Mouse (Mus musculus): Measurements from ENCODE around the gene Rpap2. TPM values are rescaled to one million over a fixed set of nuclear protein-coding genes. Genes with fewer than 3 reads are reported as not detected.

Rpap2 gene
- polyA plus RNA-seq, 1 experiment, result 3.8 TPM

DNA sequence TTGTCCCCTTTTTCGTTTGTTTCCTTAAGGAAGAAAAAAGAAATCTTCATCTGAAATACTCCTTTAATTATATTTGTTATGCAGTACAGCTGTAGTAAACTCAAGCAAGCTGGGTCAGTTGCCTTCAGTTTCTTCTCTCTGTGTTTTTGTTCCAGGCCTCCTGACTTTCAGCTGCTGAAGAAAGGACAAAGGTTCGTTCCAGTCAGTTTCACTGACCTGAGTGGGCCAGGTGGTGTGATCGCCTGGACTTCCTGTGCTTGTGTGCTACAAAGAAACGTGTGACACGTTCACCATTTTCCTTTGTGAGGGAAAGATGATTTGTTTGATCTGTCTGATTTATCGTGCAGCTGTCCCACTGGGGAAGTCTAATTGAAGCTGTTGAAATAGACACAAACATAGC, 20.8 kb downstream of the Rpap2 start:
- Histone ChIP-seq H3K4me1 (ENCODE audit: control insufficient read depth, insufficient read depth, low read length) (no peaks in the 10 kb centered on the region), H3K4me3 (replicated peaks; ENCODE audit: control insufficient read depth, low read depth, low read length) (no peak overlapping the region), H3K27ac (ENCODE audit: control insufficient read depth, insufficient read depth, low read depth, low read length, poor library complexity) (no peak overlapping the region)
- WGBS, result 78% methylated on average over 6 of the region's 6 CpGs
- TF ChIP-seq POLR2A (IDR thresholded peaks at IDR 0.05; ENCODE audit: borderline replicate concordance, control insufficient read depth, low read depth, low read length) (no peak), CTCF (IDR thresholded peaks at IDR 0.05; ENCODE audit: control insufficient read depth, insufficient read depth, low read length) (no peak)

DNA sequence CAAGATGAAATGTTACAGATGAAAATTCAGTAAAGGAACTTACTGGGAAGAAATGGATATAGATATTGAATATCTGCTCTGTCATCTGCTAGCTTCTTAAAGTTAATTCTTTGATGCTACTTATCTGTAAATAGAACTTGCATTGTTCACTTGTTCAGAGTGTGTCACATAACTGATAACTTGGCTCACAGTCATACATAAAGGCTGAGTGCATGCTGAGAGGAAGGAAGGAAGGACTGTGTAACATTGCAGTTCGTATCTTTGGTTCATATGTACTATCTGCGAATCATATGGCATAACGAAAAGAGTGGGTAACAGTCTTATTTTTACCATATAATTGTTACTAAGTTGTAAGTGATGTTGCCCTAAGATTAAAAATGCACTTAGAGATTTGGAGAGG, 24.2 kb downstream of the Rpap2 start:
- Histone ChIP-seq H3K27ac (ENCODE audit: control insufficient read depth, insufficient read depth, low read depth, low read length, poor library complexity) (no peak overlapping the region), H3K4me1 (ENCODE audit: control insufficient read depth, insufficient read depth, low read length) (no peaks in the 10 kb centered on the region), H3K4me3 (replicated peaks; ENCODE audit: control insufficient read depth, low read depth, low read length) (no peak overlapping the region)
- 38% methylated on average over 3 of the region's 3 CpGs for WGBS
- no peak for TF ChIP-seq CTCF (IDR thresholded peaks at IDR 0.05; ENCODE audit: control insufficient read depth, insufficient read depth, low read length)
- no peak for TF ChIP-seq POLR2A (IDR thresholded peaks at IDR 0.05; ENCODE audit: borderline replicate concordance, control insufficient read depth, low read depth, low read length)

DNA sequence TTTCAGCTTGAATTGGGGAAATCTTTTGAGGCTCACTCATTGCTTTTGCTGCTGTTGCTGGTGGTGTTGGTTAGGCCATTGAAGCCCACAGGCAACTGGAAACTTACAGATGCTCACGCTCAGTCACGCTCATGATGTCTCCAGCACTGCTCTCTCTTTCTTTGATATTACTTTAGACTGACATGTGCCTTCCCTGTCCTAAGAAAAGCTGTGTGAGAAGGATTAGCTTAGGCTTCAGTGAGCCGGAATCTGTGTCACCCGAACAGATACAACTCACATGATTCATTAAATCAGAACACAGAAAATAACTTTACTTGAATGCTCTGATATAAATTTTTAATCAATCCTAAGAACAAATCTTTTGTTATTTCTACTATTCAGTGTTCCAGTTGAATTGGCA, 36.5 kb downstream of the Rpap2 start:
- Histone ChIP-seq H3K4me1 (ENCODE audit: control insufficient read depth, insufficient read depth, low read length) (no peaks in the 10 kb centered on the region), H3K4me3 (replicated peaks; ENCODE audit: control insufficient read depth, low read depth, low read length) (no peak overlapping the region), H3K27ac (ENCODE audit: control insufficient read depth, insufficient read depth, low read depth, low read length, poor library complexity) (no peak overlapping the region)
- WGBS, result 85% methylated on average over 4 of the region's 4 CpGs
- no peak for TF ChIP-seq POLR2A (IDR thresholded peaks at IDR 0.05; ENCODE audit: borderline replicate concordance, control insufficient read depth, low read depth, low read length)
- TF ChIP-seq CTCF (IDR thresholded peaks at IDR 0.05; ENCODE audit: control insufficient read depth, insufficient read depth, low read length), result no peak

DNA sequence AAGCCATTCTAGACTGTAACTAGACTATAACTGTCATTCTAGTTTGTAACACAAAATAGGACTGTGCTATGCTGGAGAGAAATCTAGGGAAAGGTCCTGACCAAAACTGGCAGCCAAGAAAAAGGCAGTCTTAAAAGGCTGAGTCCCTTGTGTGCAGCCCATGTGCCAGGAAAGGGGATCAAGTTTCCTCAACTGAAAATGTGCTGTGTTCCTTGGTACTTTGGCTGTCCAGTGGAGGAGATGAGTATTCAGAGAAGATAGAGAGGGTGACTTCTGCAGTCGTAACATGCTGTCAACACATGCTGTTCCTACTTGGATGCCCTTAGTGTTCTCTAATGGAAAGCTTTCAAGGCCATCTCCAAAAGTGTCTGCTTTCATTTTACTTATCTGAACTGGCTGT, 39.9 kb downstream of the Rpap2 start:
- no peak overlapping the region for H3K27ac ChIP-seq (ENCODE audit: control insufficient read depth, insufficient read depth, low read depth, low read length, poor library complexity)
- H3K4me1 ChIP-seq (ENCODE audit: control insufficient read depth, insufficient read depth, low read length), result no peaks in the 10 kb centered on the region
- H3K4me3 ChIP-seq (replicated peaks; ENCODE audit: control insufficient read depth, low read depth, low read length), result no peak overlapping the region
- WGBS, result 94% methylated on average over 1 of the region's 1 CpGs
- no peak for TF ChIP-seq CTCF (IDR thresholded peaks at IDR 0.05; ENCODE audit: control insufficient read depth, insufficient read depth, low read length)

GRCm38 (mm10) chr5:107638366-107638765, 41.2 kb downstream of the Rpap2 start:
- no peak overlapping the region for H3K4me3 ChIP-seq (replicated peaks; ENCODE audit: control insufficient read depth, low read depth, low read length)
- no peaks in the 10 kb centered on the region for H3K4me1 ChIP-seq (ENCODE audit: control insufficient read depth, insufficient read depth, low read length)
- WGBS, result 83% methylated on average over 8 of the region's 8 CpGs
- TF ChIP-seq CTCF (IDR thresholded peaks at IDR 0.05; ENCODE audit: control insufficient read depth, insufficient read depth, low read length), result no peak
- H3K27ac ChIP-seq (ENCODE audit: control insufficient read depth, insufficient read depth, low read depth, low read length, poor library complexity), result no peak overlapping the region

DNA sequence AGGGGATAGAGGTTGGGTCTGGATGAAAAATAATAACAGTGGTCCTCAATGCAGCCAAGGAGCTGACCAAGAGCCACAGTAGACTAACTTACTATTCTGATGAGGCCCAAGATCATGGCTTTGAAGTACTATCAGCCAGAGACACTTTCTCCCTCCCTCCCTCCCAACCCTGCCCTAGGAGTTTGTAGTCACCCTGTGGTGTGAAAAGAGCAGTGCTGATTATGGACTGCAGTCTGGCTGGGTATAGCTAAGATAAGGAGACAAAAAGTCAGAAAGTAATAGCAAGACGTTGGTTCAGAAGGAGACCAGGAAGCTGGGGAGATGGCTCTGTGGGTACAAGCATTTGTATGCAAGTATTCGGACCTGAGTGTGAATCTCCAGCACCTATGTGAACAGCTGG, 47.4 kb downstream of the Rpap2 start:
- TF ChIP-seq POLR2A (IDR thresholded peaks at IDR 0.05; ENCODE audit: borderline replicate concordance, control insufficient read depth, low read depth, low read length) (no peak), CTCF (IDR thresholded peaks at IDR 0.05; ENCODE audit: control insufficient read depth, insufficient read depth, low read length) (no peak)
- 64% methylated on average over 2 of the region's 2 CpGs for WGBS
- H3K4me1 ChIP-seq (ENCODE audit: control insufficient read depth, insufficient read depth, low read length), result no peaks in the 10 kb centered on the region; the same call in 1 of the 2 replicates

DNA sequence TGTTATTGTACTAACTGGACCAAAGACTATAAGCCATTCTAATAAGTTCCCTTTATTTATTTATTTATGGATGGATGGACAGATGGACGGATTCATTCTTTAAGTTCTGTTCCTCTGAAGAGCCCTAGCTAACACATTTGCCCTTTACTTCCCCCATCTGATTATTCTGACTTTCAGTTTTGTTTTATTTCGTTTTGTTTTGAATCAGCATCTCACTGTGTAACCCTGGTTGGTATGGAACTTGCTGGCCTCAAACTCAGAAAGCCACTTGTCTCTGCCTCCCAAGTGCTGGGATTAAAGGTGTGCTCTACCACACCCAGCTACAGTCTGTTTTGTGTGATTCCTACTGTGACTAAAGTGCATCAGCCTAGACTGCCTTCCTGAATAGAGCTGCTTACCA, 48.8 kb downstream of the Rpap2 start:
- no peak for TF ChIP-seq POLR2A (IDR thresholded peaks at IDR 0.05; ENCODE audit: borderline replicate concordance, control insufficient read depth, low read depth, low read length)
- TF ChIP-seq CTCF (IDR thresholded peaks at IDR 0.05; ENCODE audit: control insufficient read depth, insufficient read depth, low read length), result no peak
- Histone ChIP-seq H3K4me1 (ENCODE audit: control insufficient read depth, insufficient read depth, low read length) (no peaks in the 10 kb centered on the region; the same call in 1 of the 2 replicates), H3K27ac (ENCODE audit: control insufficient read depth, insufficient read depth, low read depth, low read length, poor library complexity) (no peak overlapping the region), H3K4me3 (replicated peaks; ENCODE audit: control insufficient read depth, low read depth, low read length) (no peak overlapping the region)
- 53% methylated on average over 2 of the region's 2 CpGs for WGBS

More for the DNA sequence above, 47.4 kb downstream of the Rpap2 start:
- H3K4me3 ChIP-seq (replicated peaks; ENCODE audit: control insufficient read depth, low read depth, low read length), result no peak overlapping the region
- no peak overlapping the region for H3K27ac ChIP-seq (ENCODE audit: control insufficient read depth, insufficient read depth, low read depth, low read length, poor library complexity)

DNA sequence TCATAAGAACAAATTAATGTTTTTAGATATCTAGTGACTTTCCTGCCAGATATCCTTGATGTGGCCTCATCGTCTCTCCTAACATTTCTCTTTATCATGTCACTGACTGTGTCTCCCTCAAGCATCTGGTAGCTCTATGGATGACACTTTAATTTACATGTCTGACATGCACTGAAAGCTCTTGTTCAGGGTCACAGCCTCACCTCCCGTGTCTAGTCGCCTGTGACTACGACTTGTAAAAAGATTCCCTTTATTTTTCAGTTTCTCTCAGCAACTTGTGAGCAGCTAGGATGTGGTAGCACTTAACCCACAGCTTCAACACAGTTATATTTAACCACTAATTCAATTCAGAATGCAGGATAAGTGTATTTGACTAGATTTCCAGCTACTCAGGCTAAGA, 50.4 kb downstream of the Rpap2 start:
- TF ChIP-seq CTCF (IDR thresholded peaks at IDR 0.05; ENCODE audit: control insufficient read depth, insufficient read depth, low read length) (no peak), POLR2A (IDR thresholded peaks at IDR 0.05; ENCODE audit: borderline replicate concordance, control insufficient read depth, low read depth, low read length) (no peak)
- Histone ChIP-seq H3K4me3 (replicated peaks; ENCODE audit: control insufficient read depth, low read depth, low read length) (no peak overlapping the region), H3K27ac (ENCODE audit: control insufficient read depth, insufficient read depth, low read depth, low read length, poor library complexity) (no peak overlapping the region), H3K4me1 (ENCODE audit: control insufficient read depth, insufficient read depth, low read length) (no peaks in the 10 kb centered on the region; the same call in 1 of the 2 replicates)
- 84% methylated on average over 4 of the region's 4 CpGs for WGBS

DNA sequence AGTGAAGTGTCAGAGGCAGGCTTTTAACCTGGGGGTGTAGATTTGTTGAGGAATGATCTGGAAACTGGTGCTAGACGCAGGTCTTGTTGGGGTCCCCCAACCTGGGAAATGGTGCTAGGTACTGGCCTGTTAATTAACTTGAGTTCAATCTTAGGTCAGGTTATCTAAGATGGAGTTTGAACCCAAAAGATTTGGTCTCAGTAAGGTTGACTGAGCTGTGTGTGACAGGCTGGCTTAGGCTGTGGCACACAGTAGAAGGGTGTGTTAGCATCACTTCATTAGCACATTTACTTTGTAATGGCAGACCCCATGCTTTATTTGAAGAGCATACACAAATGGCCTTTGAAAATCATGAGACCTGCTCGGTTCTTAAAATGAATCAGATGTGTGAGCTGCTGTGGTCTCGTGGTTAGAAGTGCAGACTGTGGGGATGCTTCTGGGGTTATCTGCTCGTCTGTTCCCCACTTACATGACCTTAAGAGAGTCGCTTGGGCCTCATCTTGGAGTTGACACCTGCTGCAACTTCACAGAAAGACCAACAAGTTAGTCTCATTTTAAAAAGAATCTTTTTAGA, 51.5 kb downstream of the Rpap2 start:
- no peaks in the 10 kb centered on the region; the same call in 1 of the 2 replicates for H3K4me1 ChIP-seq (ENCODE audit: control insufficient read depth, insufficient read depth, low read length)
- WGBS, result 46% methylated on average over 5 of the region's 5 CpGs

More for the DNA sequence above, 51.5 kb downstream of the Rpap2 start:
- H3K4me3 ChIP-seq (replicated peaks; ENCODE audit: control insufficient read depth, low read depth, low read length), result no peak overlapping the region
- TF ChIP-seq CTCF (IDR thresholded peaks at IDR 0.05; ENCODE audit: control insufficient read depth, insufficient read depth, low read length) (no peak), POLR2A (IDR thresholded peaks at IDR 0.05; ENCODE audit: borderline replicate concordance, control insufficient read depth, low read depth, low read length) (no peak)
- H3K27ac ChIP-seq (ENCODE audit: control insufficient read depth, insufficient read depth, low read depth, low read length, poor library complexity), result no peak overlapping the region
